Mouse (Mus musculus): ENCODE results near the gene Atl3.
A peak's percentile ranks its signal among the peaks of the same experiment; 100 is the strongest.

The Atl3 gene

GRCm38 (mm10) chr19:7498816-7499215, 5.0 kb downstream of the Atl3 start:
- DNase-seq (ENCODE audit: low spot score in 2 of 2) = no peak

DNA sequence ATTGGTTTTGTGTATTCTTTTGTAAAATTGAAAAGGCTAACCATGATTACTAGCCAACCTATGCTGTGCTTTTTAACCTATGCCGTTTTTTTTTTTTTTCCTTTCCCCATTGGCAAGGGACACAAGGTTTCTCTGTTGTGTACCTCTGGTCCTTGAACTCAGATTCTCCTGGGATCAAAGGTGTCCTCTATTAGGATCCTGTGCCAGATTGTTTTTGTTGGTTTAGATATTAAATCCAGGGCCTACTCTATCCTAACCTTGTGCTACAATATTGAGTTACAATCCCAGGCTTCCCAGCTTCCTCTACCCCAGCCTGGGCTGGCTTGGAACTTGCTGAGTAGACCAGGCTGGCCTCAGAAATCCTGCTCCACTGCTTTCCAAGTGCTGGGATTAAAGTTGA, 6.9 kb downstream of the Atl3 start:
- no peak for DNase-seq (ENCODE audit: low spot score in 2 of 2)

GRCm38 (mm10) chr19:7502432-7502831, 8.6 kb downstream of the Atl3 start:
- DNase-seq (ENCODE audit: low spot score in 2 of 2) = no peak

GRCm38 (mm10) chr19:7506321-7506720, 12.5 kb downstream of the Atl3 start:
- DNase-seq (ENCODE audit: low spot score in 2 of 2) = no peak

DNA sequence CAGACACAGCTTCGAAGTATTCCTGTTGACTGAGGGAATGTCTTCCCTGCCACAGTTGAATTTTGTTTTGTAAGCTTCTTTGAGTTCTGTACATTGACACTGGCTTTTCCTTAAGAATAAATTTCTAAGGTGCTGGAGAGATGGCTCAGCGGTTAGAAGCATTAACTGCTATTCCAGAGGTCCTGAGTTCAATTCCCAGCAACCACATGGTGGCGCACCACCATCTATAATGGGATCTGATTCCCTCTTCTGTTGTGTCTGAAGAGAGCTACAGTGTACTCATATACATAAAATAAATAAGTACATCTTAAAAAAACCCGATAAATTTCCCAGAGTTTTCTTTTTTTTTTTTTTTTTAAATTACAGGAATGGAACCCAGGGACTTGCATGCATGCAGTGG, 14.2 kb downstream of the Atl3 start:
- DNase-seq (ENCODE audit: low spot score in 2 of 2) = no peak

- no peak for DNase-seq (ENCODE audit: low spot score in 2 of 2)
Observed at GRCm38 (mm10) chr19:7516437-7516836, 22.6 kb downstream of the Atl3 start.

- DNase-seq (ENCODE audit: low spot score in 2 of 2) = no peak
Observed at GRCm38 (mm10) chr19:7521619-7522018, 27.8 kb downstream of the Atl3 start.

- no peak for DNase-seq (ENCODE audit: low spot score in 2 of 2)
Observed at GRCm38 (mm10) chr19:7522856-7523255, 29.0 kb downstream of the Atl3 start.

- no peak for DNase-seq (ENCODE audit: low spot score in 2 of 2)
Observed at GRCm38 (mm10) chr19:7523292-7523691, 29.5 kb downstream of the Atl3 start.

DNA sequence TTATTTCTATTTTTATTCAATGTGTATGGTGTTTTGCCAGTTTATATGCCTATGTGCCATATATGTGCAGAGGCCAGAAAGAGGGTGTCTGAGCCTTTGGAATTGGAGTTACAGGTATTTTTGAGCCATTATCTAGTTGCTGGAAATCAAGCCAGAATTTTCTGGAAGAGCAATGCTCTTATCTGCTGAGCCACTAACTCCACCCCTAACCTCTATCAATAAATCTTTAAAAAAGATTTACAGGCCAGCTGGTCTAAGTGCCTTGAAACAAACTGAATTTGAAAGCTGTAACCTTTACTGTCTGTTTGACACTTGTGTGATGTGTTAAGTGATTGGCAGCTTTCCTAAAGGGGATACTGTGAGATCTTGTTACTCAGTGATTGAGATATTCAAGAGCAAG, 29.9 kb downstream of the Atl3 start:
- no peak for DNase-seq (ENCODE audit: low spot score in 2 of 2)

DNA sequence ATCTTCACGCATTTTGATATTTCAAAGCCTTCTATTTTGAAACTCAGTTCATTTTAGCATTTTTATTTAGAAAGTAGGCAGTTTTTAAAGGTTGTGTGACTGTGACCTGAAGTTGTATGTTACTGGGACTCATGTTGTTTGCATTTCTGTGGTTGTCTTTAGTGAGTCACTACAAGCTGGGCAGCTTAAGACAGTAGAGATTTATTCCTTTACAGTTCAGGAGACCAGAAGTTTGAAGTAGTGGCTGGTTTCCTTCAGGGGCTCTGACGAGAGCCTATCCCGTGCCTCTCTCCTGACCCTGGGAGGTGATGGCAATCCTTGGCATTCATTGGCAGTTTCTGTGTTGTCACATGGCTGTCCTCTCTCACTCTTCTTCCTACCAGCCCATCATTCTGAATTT, 31.0 kb downstream of the Atl3 start:
- no peak for DNase-seq (ENCODE audit: low spot score in 2 of 2)

DNA sequence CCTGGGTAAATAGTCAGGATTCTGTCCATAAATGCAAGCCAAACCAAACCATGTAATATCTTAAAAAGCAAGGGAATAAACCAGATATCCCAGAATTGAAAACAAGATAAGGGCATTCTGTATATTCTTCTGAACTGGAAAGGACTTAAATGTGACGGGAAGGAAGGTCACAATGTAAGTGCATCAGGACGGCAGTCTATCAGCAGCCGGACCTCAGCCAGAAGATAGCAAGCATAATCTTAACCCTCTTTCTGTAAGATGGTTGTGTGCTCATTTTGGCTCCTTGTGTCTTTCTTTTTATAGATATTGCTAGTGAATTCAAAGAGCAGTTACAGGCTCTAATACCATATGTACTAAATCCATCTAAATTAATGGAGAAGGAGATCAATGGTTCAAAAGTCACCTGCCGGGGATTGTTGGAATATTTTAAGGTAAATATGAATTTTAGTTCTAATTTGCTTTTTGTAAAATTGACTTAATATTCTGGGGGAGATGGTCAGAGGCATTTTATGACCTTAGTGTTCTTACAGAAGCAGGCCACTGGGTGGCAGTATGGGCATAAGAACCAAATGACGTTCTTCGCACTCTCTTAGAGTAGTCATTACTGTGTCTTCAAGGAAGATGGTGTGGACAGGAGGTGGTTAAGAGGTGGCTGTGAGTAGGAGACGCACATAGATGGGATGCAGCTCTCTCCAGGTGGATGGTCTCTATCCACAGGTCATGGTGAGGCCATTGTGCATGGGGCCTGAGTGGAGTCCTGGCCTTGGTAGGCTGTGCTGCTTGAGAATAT, 35.0 kb downstream of the Atl3 start:
- DNase-seq (ENCODE audit: low spot score in 2 of 2) = peak; percentile 35 to 68

- DNase-seq (ENCODE audit: low spot score in 2 of 2) = no peak
Observed at GRCm38 (mm10) chr19:7531906-7532305, 38.1 kb downstream of the Atl3 start.

DNA sequence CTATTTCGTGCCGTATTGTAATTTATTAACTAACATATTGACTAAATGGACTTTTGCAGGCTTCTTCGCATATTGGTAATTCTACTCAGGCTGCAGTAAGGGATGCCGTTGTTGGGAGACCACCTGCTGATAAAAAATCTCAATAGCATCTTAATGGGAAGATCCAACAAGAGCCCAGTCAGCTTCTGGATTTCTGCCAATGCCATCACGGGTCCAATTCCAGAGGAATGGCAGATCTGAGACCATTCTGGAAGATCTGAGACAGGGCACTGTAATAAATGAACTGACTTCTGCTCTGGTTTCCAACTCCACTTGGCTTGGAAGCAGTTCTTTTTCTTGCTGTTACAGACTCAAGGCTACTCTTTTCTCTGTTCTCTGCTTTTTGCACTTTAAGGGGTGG, 40.1 kb downstream of the Atl3 start:
- no peak for DNase-seq (ENCODE audit: low spot score in 2 of 2)

DNA sequence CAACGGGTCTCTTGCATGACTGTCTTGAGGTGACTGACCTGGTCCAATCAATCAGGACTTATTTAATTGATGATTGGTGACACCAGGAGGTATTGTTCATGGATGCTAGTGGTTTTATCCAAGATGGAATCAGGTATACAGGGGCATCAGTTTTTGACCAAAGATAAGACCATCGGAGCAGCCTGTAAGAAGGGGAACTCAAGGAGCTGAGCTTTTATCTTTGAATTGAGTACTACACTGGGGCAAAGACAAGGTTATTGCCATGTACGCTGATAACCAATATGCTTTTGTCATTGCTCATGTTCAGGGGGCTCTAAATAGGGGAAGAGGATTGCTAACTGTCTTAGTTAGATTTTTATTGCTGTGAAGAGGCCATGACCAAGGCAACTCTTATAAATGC, 55.1 kb downstream of the Atl3 start:
- DNase-seq (ENCODE audit: low spot score in 2 of 2) = no peak

GRCm38 (mm10) chr19:7551550-7552300, 57.9 kb downstream of the Atl3 start:
- DNase-seq (ENCODE audit: low spot score in 2 of 2) = no peak

DNA sequence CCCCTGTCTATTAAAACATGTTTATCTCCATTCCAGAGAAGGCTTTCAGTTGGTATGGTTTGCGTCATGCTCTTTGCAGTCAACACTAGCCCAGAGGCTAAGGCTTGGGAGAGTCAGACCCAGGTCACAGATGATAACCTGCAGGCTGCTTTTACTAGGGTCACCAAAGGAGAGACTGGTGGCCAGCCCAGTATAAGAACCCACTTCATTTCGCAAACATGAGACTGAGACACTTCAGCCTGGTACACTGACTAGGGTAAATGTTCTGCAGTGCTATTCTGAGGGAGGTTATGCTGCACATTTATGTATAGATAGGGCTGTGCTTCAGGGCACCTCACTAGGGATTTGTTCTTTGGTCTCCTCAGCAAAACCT, 58.4 kb downstream of the Atl3 start:
- DNase-seq (ENCODE audit: low spot score in 2 of 2) = no peak

- no peak for DNase-seq (ENCODE audit: low spot score in 2 of 2)
Observed at GRCm38 (mm10) chr19:7553441-7553840, 59.6 kb downstream of the Atl3 start.

- DNase-seq (ENCODE audit: low spot score in 2 of 2) = no peak
Observed at GRCm38 (mm10) chr19:7554881-7555280, 61.0 kb downstream of the Atl3 start.

GRCm38 (mm10) chr19:7556641-7557040, 62.8 kb downstream of the Atl3 start:
- DNase-seq (ENCODE audit: low spot score in 2 of 2) = no peak

DNA sequence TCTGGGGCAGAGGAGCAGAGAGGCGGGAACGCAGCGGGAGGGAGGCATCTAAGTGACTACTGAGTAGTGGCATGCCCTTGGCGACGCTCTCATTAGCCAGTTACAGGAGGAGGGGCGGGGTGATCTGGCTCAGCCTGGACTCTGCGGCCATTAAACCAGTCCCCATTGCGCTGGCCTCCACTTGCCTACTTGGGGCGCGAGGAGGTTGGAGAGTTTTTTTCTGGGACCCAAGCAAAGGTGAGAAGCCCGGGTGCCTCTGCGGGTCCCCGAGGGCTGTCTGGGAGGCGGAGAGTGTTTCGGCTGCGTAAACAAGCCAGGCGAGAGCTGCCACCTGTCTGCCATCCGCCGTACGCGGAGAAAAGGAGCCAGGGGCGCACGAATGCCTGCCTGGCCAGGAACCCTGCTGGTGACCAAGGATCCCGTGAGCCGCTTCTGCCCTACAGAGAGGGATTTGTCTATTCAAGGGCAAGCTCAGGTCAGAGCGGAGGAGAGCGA, 63.5 kb downstream of the Atl3 start, which contains the start of gene Pla2g16:
Pla2g16 (plus strand) TSS at position 132 of the 495 bp plus-strand sequence.
- peak in 1 of 2 experiments; percentile 13 for DNase-seq (ENCODE audit: low spot score in 2 of 2)

DNA sequence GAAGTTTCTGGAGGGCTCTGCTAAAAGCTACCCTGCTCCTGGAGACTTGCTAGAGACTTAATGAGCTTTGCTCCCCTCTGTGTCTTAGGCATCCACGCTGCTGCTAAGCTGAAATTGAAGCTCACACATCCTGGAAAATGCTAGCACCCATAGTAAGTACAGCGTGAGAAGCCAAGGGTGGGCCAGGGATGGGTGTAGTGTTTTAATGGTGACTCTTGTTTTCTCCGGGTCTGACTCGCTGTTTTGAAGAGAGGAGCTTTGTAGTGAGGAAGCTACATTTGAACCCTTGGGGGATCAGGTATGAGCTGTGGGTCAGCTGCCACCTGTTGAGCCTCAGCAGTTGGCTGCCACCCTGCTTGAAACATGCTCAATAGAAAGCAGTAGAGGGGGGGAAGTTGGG, 64.0 kb downstream of the Atl3 start:
- DNase-seq (ENCODE audit: low spot score in 2 of 2) = no peak

GRCm38 (mm10) chr19:7558675-7559074, 64.8 kb downstream of the Atl3 start:
- DNase-seq (ENCODE audit: low spot score in 2 of 2) = no peak

Measured in frontal cortex, postnatal 14 days (tissue).